Mouse (Mus musculus) brain, embryonic 14.5 days (tissue): ENCODE results near the gene Vsig10.

Experiments used
- CTCF ChIP-seq: fragments of 200-500 bp; IDR thresholded peaks from 2 replicates; pipeline ENCODE4 v1.5.1; 2012; ENCODE audit warnings: inconsistent platforms, mild to moderate bottlenecking, moderate library complexity, borderline replicate concordance; ENCODE audit not compliant: insufficient read depth, insufficient read length; ENCODE audit errors: extremely low read depth
- POLR2A ChIP-seq: fragments of 200-500 bp; IDR thresholded peaks from 2 replicates; pipeline ENCODE4 v1.6.1; 2012; ENCODE audit warnings: mild to moderate bottlenecking, inconsistent platforms, borderline replicate concordance; ENCODE audit not compliant: poor library complexity, insufficient read depth, insufficient read length, severe bottlenecking; ENCODE audit errors: extremely low read depth

- TF ChIP-seq CTCF (no peak), POLR2A (no peak)
Observed at GRCm38 (mm10) chr5:117357478-117358247, 38.8 kb downstream of the Vsig10 start.
